Mouse (Mus musculus) heart, embryonic 15.5 days (tissue): Measurements from ENCODE around the gene C9orf72. TPM values are rescaled to one million over a fixed set of nuclear protein-coding genes. Genes with fewer than 3 reads are reported as not detected.

Experiments used
- ATAC-seq: fragments of 200-750 bp; cut with Nextera tagmentation; replicated peaks from 2 replicates; pipeline ENCODE4 v1.8.0; 2017; ENCODE audit warnings: low read depth, moderate TSS enrichment; ENCODE audit not compliant: insufficient number of reproducible peaks, insufficient read depth, low FRiP score
- H3K27ac ChIP-seq: fragments of 300-500 bp; sonication (generic); 2 replicates; pipeline ENCODE4 v1.5.1; 2015; ENCODE audit warnings: mild to moderate bottlenecking, inconsistent platforms
- H3K27me3 ChIP-seq: fragments of 300-500 bp; sonication (generic); 2 replicates; pipeline ENCODE4 v1.6.1; 2015; ENCODE audit warnings: inconsistent platforms
- H3K36me3 ChIP-seq: fragments of 300-500 bp; sonication (generic); 2 replicates; pipeline ENCODE4 v1.6.1; 2015; ENCODE audit warnings: mild to moderate bottlenecking, inconsistent platforms
- H3K4me1 ChIP-seq: fragments of 300-500 bp; sonication (generic); replicated peaks from 2 replicates; pipeline ENCODE4 v1.6.1; 2015; ENCODE audit warnings: inconsistent platforms
- H3K4me2 ChIP-seq: fragments of 300-500 bp; sonication (generic); 2 replicates; pipeline ENCODE4 v1.6.1; 2015; ENCODE audit warnings: inconsistent platforms, mild to moderate bottlenecking, moderate library complexity
- H3K4me3 ChIP-seq: fragments of 300-500 bp; sonication (generic); 2 replicates; pipeline ENCODE4 v1.5.1; 2015; ENCODE audit warnings: mild to moderate bottlenecking, inconsistent platforms
- H3K9ac ChIP-seq: fragments of 300-500 bp; sonication (generic); 2 replicates; pipeline ENCODE4 v1.6.1; 2015; ENCODE audit warnings: mild to moderate bottlenecking, inconsistent platforms
- H3K9me3 ChIP-seq: fragments of 300-500 bp; sonication (generic); replicated peaks from 2 replicates; pipeline ENCODE4 v1.6.1; 2016; ENCODE audit warnings: inconsistent platforms
- WGBS: fragments of 180-500 bp; shearing (Covaris S2); methylation state at CpG from one replicate; pipeline ENCODE4 v1.1.7; 2015; ENCODE audit warnings: mixed read lengths; 5-methylcytosine and 5-hydroxymethylcytosine counted together
- polyA plus RNA-seq: library from polyadenylated mRNA; unstranded; fragments of >200 nt; fragmentation: Nextera tagmentation; extraction: Ambion mirVana; gene quantifications from 2 replicates; pipeline ENCODE4 v1.2.1, GENCODE M21; 2015

Gene C9orf72
- polyA plus RNA-seq, 1 experiment from 2014 or later = 20.1 TPM

DNA sequence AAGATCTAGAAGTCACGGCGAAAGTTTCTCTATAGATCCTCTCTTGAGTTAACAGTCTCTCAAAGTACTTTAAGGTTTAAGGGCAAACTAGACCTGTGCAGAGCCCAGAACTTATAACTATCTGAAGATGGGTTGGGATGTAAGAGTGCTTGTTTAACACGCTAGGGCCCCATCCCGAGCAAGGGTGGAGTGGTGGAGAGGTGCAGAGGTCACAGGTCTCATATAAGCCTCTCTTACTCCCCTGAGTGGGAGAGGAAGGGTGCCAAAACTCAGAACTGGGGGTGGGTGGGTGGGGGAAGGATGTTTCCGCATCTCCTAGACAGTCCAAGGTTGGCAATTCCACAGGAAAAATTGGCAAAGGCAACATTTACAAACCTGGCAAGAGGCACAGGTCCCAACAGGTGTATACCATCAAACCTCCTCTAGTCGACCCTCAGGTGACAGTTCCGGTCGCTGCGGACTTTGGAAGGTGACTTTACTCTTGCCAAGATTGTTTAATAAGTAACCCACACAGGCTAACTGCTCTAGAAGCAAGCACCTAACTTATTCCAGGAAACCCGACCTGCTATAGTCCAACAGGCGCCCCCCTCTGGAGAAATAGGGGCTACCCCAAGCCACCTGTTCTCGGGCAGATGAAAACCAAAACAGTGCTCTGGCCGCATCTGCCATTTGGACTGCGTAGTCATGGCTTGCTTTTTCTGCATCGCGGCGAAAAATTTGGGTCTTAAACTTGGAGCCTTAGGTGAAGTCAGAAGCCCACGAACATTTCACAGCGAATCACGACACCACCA lies 70.6 kb downstream of the C9orf72 start:
- Histone ChIP-seq H3K9me3 (no peaks in the 10 kb centered on the region), H3K4me3 (peak overlapping the region; percentile 65), H3K9ac (peak overlapping the region; percentile 70; the same call in 1 of the 2 replicates), H3K4me2 (peak overlapping the region; percentile 92), H3K4me1 (peaks cover 7% of the 10 kb centered on the region; the same call in 1 of the 2 replicates), H3K36me3 (no peaks in the 10 kb centered on the region), H3K27ac (no peak overlapping the region), H3K27me3 (peaks cover 3% of the 10 kb centered on the region; the same call in 1 of the 2 replicates)
- ATAC-seq = no peak
- WGBS = 30% methylated on average over 20 of the region's 20 CpGs

DNA sequence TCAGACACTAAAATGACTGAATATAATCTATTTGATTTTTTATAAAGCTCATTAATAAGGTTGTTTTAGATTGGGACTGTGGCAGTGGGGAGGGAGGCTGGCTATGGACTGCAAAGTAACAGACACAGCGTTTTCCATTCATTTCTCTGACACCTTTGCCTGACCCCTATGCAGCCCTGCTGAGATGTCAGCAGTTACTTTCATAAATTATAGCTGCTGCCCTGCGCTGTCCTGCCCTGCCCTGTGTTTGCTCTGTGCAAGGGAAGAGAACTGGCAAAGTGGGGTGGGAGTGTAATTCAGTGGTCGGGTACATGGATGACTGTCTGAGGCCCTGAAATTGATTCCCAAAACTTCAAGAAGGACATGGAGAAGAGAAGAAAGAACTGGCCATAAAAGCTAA lies 71.9 kb downstream of the C9orf72 start:
- Histone ChIP-seq H3K27ac (no peak overlapping the region), H3K9ac (no peak overlapping the region), H3K9me3 (no peaks in the 10 kb centered on the region), H3K36me3 (no peaks in the 10 kb centered on the region), H3K4me1 (peaks cover 7% of the 10 kb centered on the region; the same call in 1 of the 2 replicates), H3K4me2 (no peak overlapping the region), H3K27me3 (peaks cover 3% of the 10 kb centered on the region; the same call in 1 of the 2 replicates), H3K4me3 (no peak overlapping the region)
- 57% methylated on average over 3 of the region's 3 CpGs for WGBS
- no peak for ATAC-seq

DNA sequence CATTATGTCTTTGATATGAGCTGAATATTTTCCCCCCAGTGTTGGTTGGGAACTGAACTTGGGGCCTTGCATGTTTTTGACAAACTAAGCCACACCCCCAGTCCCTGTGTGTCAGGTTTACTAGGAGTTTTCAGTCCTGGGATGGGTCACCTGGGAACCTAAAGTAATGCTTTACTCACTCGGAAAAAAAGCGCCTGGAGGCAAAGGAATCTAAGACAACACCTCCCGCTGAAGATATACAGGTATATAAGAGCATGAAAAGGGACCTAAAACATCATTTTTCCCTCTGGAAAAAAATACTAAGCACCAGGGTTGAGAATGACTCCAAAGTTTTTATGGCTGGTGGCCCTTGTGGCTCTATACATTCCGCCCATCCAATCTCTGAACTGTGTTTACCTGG lies 74.2 kb downstream of the C9orf72 start, which contains the start of gene Ifnk:
Ifnk (plus strand) TSS at position 301 of the 400 bp plus-strand sequence.
- Histone ChIP-seq H3K27me3 (no peaks in the 10 kb centered on the region; the same call in 1 of the 2 replicates), H3K4me2 (no peak within 1 kb of the TSS), H3K9me3 (no peaks in the 10 kb centered on the region), H3K4me3 (no peak within 1 kb of the TSS), H3K4me1 (peaks cover 7% of the 10 kb centered on the region; the same call in 1 of the 2 replicates), H3K36me3 (no peaks in the 10 kb centered on the region), H3K9ac (no peak within 1 kb of the TSS), H3K27ac (no peak within 1 kb of the TSS)
- ATAC-seq = no peak
- 80% methylated on average over 4 of the region's 4 CpGs for WGBS

DNA sequence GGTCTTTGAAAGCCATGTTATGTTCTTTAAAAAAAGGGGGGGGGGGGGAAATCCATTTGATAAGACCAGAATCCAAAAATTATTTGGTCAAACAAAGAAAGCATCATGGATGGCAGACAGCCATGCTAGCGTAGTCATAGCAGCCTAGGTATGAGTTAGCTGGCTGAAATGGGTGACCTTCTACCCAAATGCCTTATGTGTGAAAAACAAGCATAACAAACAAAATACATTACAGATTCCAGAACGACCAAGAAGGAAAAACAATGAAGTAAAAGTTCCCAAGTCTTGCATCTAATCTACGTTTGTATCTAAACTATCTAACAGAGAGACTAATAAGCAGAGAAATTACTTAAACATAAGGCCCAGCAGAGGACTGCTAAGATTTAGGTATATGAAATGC lies 75.3 kb downstream of the C9orf72 start:
- Histone ChIP-seq H3K4me1 (peaks cover 4% of the 10 kb centered on the region; the same call in 1 of the 2 replicates), H3K9ac (no peak overlapping the region), H3K9me3 (no peaks in the 10 kb centered on the region), H3K27me3 (no peaks in the 10 kb centered on the region; the same call in 1 of the 2 replicates), H3K36me3 (no peaks in the 10 kb centered on the region), H3K4me3 (no peak overlapping the region), H3K27ac (no peak overlapping the region), H3K4me2 (no peak overlapping the region)
- no peak for ATAC-seq
- 82% methylated on average over 3 of the region's 3 CpGs for WGBS

DNA sequence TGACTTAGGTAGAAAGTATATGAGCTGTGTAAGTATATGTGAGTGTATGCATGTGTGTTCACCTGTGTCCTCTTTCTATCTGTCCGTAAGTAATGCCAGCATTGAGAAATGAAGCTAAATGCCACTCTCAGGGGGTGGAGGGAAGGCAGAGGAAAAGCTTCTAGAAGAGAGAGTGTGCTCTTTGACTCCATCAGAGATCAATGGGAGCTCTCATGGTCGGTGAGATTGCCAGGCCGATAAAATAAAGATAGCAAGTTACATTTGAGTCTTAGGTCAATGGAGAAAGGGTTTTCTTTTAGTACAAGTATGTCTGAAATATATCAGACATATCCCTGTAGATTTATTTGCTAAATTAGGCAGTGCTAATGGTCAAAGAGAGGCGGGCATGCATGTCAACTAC lies 77.6 kb downstream of the C9orf72 start:
- H3K9me3 ChIP-seq = no peaks in the 10 kb centered on the region
- no peak overlapping the region for H3K27ac ChIP-seq
- H3K27me3 ChIP-seq = no peaks in the 10 kb centered on the region; the same call in 1 of the 2 replicates
- no peak for ATAC-seq
- WGBS = 80% methylated on average over 4 of the region's 4 CpGs
- no peak overlapping the region for H3K9ac ChIP-seq
- no peaks in the 10 kb centered on the region for H3K36me3 ChIP-seq
- no peak overlapping the region for H3K4me3 ChIP-seq
- H3K4me2 ChIP-seq = no peak overlapping the region
- H3K4me1 ChIP-seq = no peaks in the 10 kb centered on the region

DNA sequence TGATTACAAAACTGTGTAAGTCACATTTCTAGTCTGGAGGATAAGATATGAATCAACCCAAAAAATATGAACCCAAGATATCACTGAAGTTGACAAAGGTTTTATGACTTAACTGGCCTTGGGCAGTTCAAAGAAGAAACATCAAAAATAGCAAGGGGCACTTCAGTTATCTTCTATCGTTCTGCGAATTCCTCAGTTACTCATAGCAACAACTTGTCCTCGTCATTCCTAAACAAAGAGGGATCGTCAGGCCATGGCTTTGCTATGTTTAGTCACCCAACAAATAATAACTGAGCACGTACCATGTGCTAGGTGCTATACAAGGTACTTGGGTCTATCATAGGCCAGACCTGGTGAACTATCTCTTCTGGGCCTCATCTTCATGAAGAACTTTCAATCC lies 79.4 kb downstream of the C9orf72 start:
- Histone ChIP-seq H3K36me3 (no peaks in the 10 kb centered on the region), H3K4me2 (no peak overlapping the region), H3K27ac (no peak overlapping the region), H3K27me3 (no peaks in the 10 kb centered on the region), H3K9me3 (no peaks in the 10 kb centered on the region), H3K4me1 (no peaks in the 10 kb centered on the region), H3K4me3 (no peak overlapping the region), H3K9ac (no peak overlapping the region)
- WGBS = 58% methylated on average over 5 of the region's 5 CpGs
- ATAC-seq = no peak

DNA sequence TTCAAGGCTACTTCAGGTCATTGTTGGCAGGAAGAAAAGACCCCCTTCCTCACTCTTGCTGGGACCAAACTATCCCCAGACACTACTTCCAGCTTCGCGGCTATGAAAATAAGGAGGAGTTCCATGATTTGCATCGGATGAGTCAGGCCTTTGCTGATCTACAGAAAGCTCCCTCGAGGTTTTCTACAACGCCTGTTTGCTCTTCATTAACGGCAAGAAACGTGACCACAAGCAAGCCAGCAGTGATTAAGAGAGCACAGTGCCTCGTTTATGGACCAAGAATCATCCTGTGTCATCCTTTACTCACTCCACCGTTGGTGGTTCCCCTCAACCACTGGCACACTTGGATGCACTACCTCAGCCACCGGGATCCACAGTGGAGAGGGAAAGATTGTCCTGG lies 80.2 kb downstream of the C9orf72 start:
- no peaks in the 10 kb centered on the region for H3K36me3 ChIP-seq

DNA sequence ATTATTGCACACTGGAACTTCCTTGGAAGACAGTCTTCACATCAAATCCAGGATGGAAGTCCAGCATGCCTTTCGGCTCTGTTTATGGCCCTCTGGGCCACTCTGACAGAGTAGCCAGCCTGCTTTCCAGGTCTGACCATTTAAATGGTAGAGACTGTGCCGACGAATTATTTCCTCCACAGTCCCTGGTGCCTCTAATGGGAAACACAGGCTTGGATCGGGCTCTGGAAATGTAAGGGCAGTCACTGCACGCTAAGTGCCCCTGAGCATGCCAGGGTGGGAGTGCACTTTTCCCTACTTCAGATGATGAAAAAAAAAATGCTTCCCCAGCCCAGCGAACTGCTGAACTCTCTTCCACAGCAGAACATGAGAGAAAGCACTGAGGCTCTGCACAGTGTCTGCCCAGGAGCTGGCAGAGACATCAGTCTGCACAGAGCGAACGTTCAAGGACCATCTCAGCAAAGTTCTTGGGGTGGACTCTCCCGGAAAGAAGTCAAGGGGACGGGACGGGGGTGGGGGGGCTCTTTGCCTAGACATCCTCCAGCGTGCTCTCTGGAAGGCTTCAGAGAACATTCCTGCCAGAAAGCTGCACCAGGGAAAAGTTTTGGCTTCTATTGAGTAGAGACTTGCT lies 82.4 kb downstream of the C9orf72 start:
- H3K27ac ChIP-seq = no peak overlapping the region

More for the DNA sequence above, 80.2 kb downstream of the C9orf72 start:
- no peak overlapping the region for H3K9ac ChIP-seq
- H3K4me1 ChIP-seq = no peaks in the 10 kb centered on the region
- H3K27ac ChIP-seq = no peak overlapping the region
- H3K9me3 ChIP-seq = no peaks in the 10 kb centered on the region
- H3K4me3 ChIP-seq = no peak overlapping the region
- H3K27me3 ChIP-seq = no peaks in the 10 kb centered on the region
- ATAC-seq = no peak
- 80% methylated on average over 10 of the region's 10 CpGs for whole genome bisulfite sequencing
- no peak overlapping the region for H3K4me2 ChIP-seq

More for the DNA sequence above, 82.4 kb downstream of the C9orf72 start:
- no peaks in the 10 kb centered on the region for H3K4me1 ChIP-seq
- WGBS = 52% methylated on average over 12 of the region's 12 CpGs
- no peak overlapping the region for H3K4me3 ChIP-seq
- no peaks in the 10 kb centered on the region for H3K36me3 ChIP-seq
- H3K9me3 ChIP-seq = no peaks in the 10 kb centered on the region
- ATAC-seq = no peak
- H3K27me3 ChIP-seq = no peaks in the 10 kb centered on the region
- no peak overlapping the region for H3K9ac ChIP-seq
- no peak overlapping the region for H3K4me2 ChIP-seq

Other genes with a start within 250 kb of the C9orf72 start
- gene Ifnk, start 74.1 kb downstream of the C9orf72 start, polyA plus RNA-seq = not detected in 2 replicates
- gene Mob3b, start 68.7 kb downstream of the C9orf72 start, polyA plus RNA-seq = 4.1 and 4.8 TPM in 2 replicates